Mouse (Mus musculus) neural tube, embryonic 15.5 days (tissue): ENCODE data around the gene Ripor2. TPM values are rescaled to one million over a fixed set of nuclear protein-coding genes. Genes with fewer than 3 reads are reported as not detected.

Experiments used
- ATAC-seq: fragments of 200-750 bp; cut with Nextera tagmentation; 2 replicates; pipeline ENCODE4 v1.8.0; 2017; ENCODE audit warnings: mild to moderate bottlenecking, moderate TSS enrichment, moderate library complexity; ENCODE audit not compliant: low FRiP score
- H3K27ac ChIP-seq: fragments of 300-500 bp; sonication (generic); replicated peaks from 2 replicates; pipeline ENCODE4 v1.5.1; 2015; ENCODE audit warnings: mild to moderate bottlenecking, inconsistent platforms
- H3K27me3 ChIP-seq: fragments of 300-500 bp; sonication (generic); replicated peaks from 2 replicates; pipeline ENCODE4 v1.6.1; 2015; ENCODE audit warnings: inconsistent platforms
- H3K36me3 ChIP-seq: fragments of 300-500 bp; sonication (generic); 2 replicates; pipeline ENCODE4 v1.6.1; 2015; ENCODE audit warnings: inconsistent platforms
- H3K4me1 ChIP-seq: fragments of 300-500 bp; sonication (generic); 2 replicates; pipeline ENCODE4 v1.6.1; 2015; ENCODE audit warnings: inconsistent platforms
- H3K4me2 ChIP-seq: fragments of 300-500 bp; sonication (generic); 2 replicates; pipeline ENCODE4 v1.6.1; 2015; ENCODE audit warnings: inconsistent platforms, mild to moderate bottlenecking, moderate library complexity
- H3K4me3 ChIP-seq: fragments of 300-500 bp; sonication (generic); replicated peaks from 2 replicates; pipeline ENCODE4 v1.5.1; 2015; ENCODE audit warnings: mild to moderate bottlenecking, inconsistent platforms
- H3K9ac ChIP-seq: fragments of 300-500 bp; sonication (generic); replicated peaks from 2 replicates; pipeline ENCODE4 v1.6.1; 2015; ENCODE audit warnings: mild to moderate bottlenecking, inconsistent platforms
- H3K9me3 ChIP-seq: fragments of 300-500 bp; sonication (generic); replicated peaks from 2 replicates; pipeline ENCODE4 v1.6.1; 2016; ENCODE audit warnings: inconsistent platforms
- WGBS: fragments of 180-500 bp; shearing (Covaris S2); methylation state at CpG from one replicate; pipeline ENCODE4 v1.1.7; 2015; ENCODE audit warnings: mixed read lengths; 5-methylcytosine and 5-hydroxymethylcytosine counted together
- polyA plus RNA-seq: library from polyadenylated mRNA; unstranded; fragments of >200 nt; fragmentation: Nextera tagmentation; extraction: Ambion mirVana; gene quantifications from 2 replicates; pipeline ENCODE4 v1.2.1, GENCODE M21; 2015

Gene Ripor2
- polyA plus RNA-seq, 1 experiment from 2014 or later: 24.0 TPM

GRCm38 (mm10) chr13:24654919-24655635 lies 73.1 kb downstream of the Ripor2 start:
- no peaks in the 10 kb centered on the region for H3K27me3 ChIP-seq
- no peaks in the 10 kb centered on the region for H3K9me3 ChIP-seq
- no peak overlapping the region for H3K4me2 ChIP-seq
- peaks cover 31% of the 10 kb centered on the region for H3K4me1 ChIP-seq
- WGBS: 39% methylated on average over 12 of the region's 12 CpGs
- H3K27ac ChIP-seq: peak overlapping the region; percentile 54
- H3K9ac ChIP-seq: no peak overlapping the region
- no peak overlapping the region for H3K4me3 ChIP-seq
- ATAC-seq: no peak
- no peaks in the 10 kb centered on the region for H3K36me3 ChIP-seq

- Histone ChIP-seq H3K9ac (no peak overlapping the region), H3K4me3 (no peak overlapping the region), H3K4me1 (peaks cover 25% of the 10 kb centered on the region), H3K36me3 (no peaks in the 10 kb centered on the region), H3K9me3 (no peaks in the 10 kb centered on the region), H3K27ac (peak overlapping the region; percentile 38), H3K4me2 (peak overlapping the region; percentile 42), H3K27me3 (no peaks in the 10 kb centered on the region)
- ATAC-seq: peak; percentile 65
- 18% methylated on average over 15 of the region's 15 CpGs for WGBS
Measured at GRCm38 (mm10) chr13:24656719-24657497, 74.9 kb downstream of the Ripor2 start.

- Histone ChIP-seq H3K27me3 (no peaks in the 10 kb centered on the region), H3K9ac (no peak overlapping the region), H3K4me2 (no peak overlapping the region), H3K27ac (no peak overlapping the region), H3K9me3 (no peaks in the 10 kb centered on the region), H3K4me1 (no peaks in the 10 kb centered on the region), H3K36me3 (peaks cover 5% of the 10 kb centered on the region; the same call in 1 of the 2 replicates), H3K4me3 (no peak overlapping the region)
- ATAC-seq: no peak
- 91% methylated on average over 4 of the region's 4 CpGs for WGBS
Measured at GRCm38 (mm10) chr13:24666763-24667162, 84.8 kb downstream of the Ripor2 start.

- H3K36me3 ChIP-seq: peaks cover 20% of the 10 kb centered on the region
- H3K27me3 ChIP-seq: no peaks in the 10 kb centered on the region
- H3K9me3 ChIP-seq: no peaks in the 10 kb centered on the region
- no peaks in the 10 kb centered on the region for H3K4me1 ChIP-seq
- no peak for ATAC-seq
- no peak overlapping the region for H3K4me3 ChIP-seq
- no peak overlapping the region for H3K27ac ChIP-seq
- no peak overlapping the region for H3K9ac ChIP-seq
- 33% methylated on average over 2 of the region's 2 CpGs for WGBS
- H3K4me2 ChIP-seq: no peak overlapping the region
Measured at GRCm38 (mm10) chr13:24668556-24668955, 86.6 kb downstream of the Ripor2 start.

GRCm38 (mm10) chr13:24670676-24671075 lies 88.7 kb downstream of the Ripor2 start:
- 68% methylated on average over 2 of the region's 2 CpGs for WGBS
- H3K4me1 ChIP-seq: no peaks in the 10 kb centered on the region
- no peak overlapping the region for H3K4me2 ChIP-seq
- no peak overlapping the region for H3K9ac ChIP-seq
- peaks cover 28% of the 10 kb centered on the region for H3K36me3 ChIP-seq
- no peak overlapping the region for H3K4me3 ChIP-seq
- no peak overlapping the region for H3K27ac ChIP-seq
- no peak for ATAC-seq
- no peaks in the 10 kb centered on the region for H3K27me3 ChIP-seq
- H3K9me3 ChIP-seq: no peaks in the 10 kb centered on the region

- Histone ChIP-seq H3K4me3 (no peak overlapping the region), H3K9ac (no peak overlapping the region), H3K36me3 (peaks cover 36% of the 10 kb centered on the region), H3K4me1 (peaks cover 9% of the 10 kb centered on the region), H3K4me2 (no peak overlapping the region), H3K27me3 (no peaks in the 10 kb centered on the region), H3K9me3 (no peaks in the 10 kb centered on the region), H3K27ac (no peak overlapping the region; the same call in 1 of the 2 replicates)
- no peak for ATAC-seq
- 45% methylated on average over 15 of the region's 15 CpGs for WGBS
Measured at GRCm38 (mm10) chr13:24679027-24679680, 97.2 kb downstream of the Ripor2 start.

- no peak for ATAC-seq
- WGBS: 81% methylated on average over 4 of the region's 4 CpGs
- Histone ChIP-seq H3K9ac (no peak overlapping the region), H3K27ac (no peak overlapping the region), H3K4me1 (peaks cover 11% of the 10 kb centered on the region), H3K27me3 (no peaks in the 10 kb centered on the region), H3K36me3 (peaks cover 34% of the 10 kb centered on the region), H3K4me2 (no peak overlapping the region), H3K9me3 (no peaks in the 10 kb centered on the region), H3K4me3 (no peak overlapping the region)
Measured at GRCm38 (mm10) chr13:24680951-24681350, 99.0 kb downstream of the Ripor2 start.

GRCm38 (mm10) chr13:24682346-24682745 lies 100.4 kb downstream of the Ripor2 start:
- WGBS: 86% methylated on average over 5 of the region's 5 CpGs
- no peak overlapping the region for H3K9ac ChIP-seq
- no peak overlapping the region for H3K27ac ChIP-seq
- no peak overlapping the region for H3K4me2 ChIP-seq
- H3K36me3 ChIP-seq: peaks cover 32% of the 10 kb centered on the region
- peaks cover 24% of the 10 kb centered on the region for H3K4me1 ChIP-seq
- H3K27me3 ChIP-seq: no peaks in the 10 kb centered on the region
- H3K9me3 ChIP-seq: no peaks in the 10 kb centered on the region
- ATAC-seq: no peak
- no peak overlapping the region for H3K4me3 ChIP-seq

GRCm38 (mm10) chr13:24684503-24684902 lies 102.5 kb downstream of the Ripor2 start:
- no peak for ATAC-seq
- no peaks in the 10 kb centered on the region for H3K9me3 ChIP-seq
- H3K27me3 ChIP-seq: no peaks in the 10 kb centered on the region
- no peak overlapping the region for H3K4me2 ChIP-seq
- peaks cover 21% of the 10 kb centered on the region for H3K4me1 ChIP-seq
- H3K4me3 ChIP-seq: no peak overlapping the region
- no peak overlapping the region for H3K9ac ChIP-seq
- WGBS: 81% methylated on average over 2 of the region's 2 CpGs
- peaks cover 21% of the 10 kb centered on the region for H3K36me3 ChIP-seq
- H3K27ac ChIP-seq: no peak overlapping the region

GRCm38 (mm10) chr13:24685846-24686245 lies 103.9 kb downstream of the Ripor2 start:
- 76% methylated on average over 5 of the region's 5 CpGs for WGBS
- no peak for ATAC-seq
- H3K4me3 ChIP-seq: no peak overlapping the region
- peak overlapping the region; percentile 82 for H3K27ac ChIP-seq
- H3K4me2 ChIP-seq: no peak overlapping the region
- no peaks in the 10 kb centered on the region for H3K9me3 ChIP-seq
- no peaks in the 10 kb centered on the region for H3K27me3 ChIP-seq
- H3K4me1 ChIP-seq: peaks cover 18% of the 10 kb centered on the region
- no peak overlapping the region for H3K9ac ChIP-seq
- H3K36me3 ChIP-seq: peaks cover 15% of the 10 kb centered on the region; the same call in 1 of the 2 replicates

- 18% methylated on average over 15 of the region's 15 CpGs for WGBS
- H3K27me3 ChIP-seq: no peaks in the 10 kb centered on the region
- H3K9me3 ChIP-seq: no peaks in the 10 kb centered on the region
- H3K36me3 ChIP-seq: peaks cover 11% of the 10 kb centered on the region; the same call in 1 of the 2 replicates
- H3K4me3 ChIP-seq: 0 out of 2 replicates have a peak overlapping the region, but pooled peaks have one; percentile 6
- H3K27ac ChIP-seq: peak overlapping the region; percentile 82
- H3K4me1 ChIP-seq: peaks cover 18% of the 10 kb centered on the region
- H3K4me2 ChIP-seq: peak overlapping the region; percentile 45
- ATAC-seq: peak; percentile 94
- no peak overlapping the region for H3K9ac ChIP-seq
Measured at GRCm38 (mm10) chr13:24686705-24687665, 105.0 kb downstream of the Ripor2 start.
